Mouse (Mus musculus) cerebellum, adult 9-10 months (tissue): ENCODE results near the gene Ralgapa2.

Source experiments
- DNase-seq: peaks from one replicate; pipeline ENCODE4 v3.0.0; 2022

The Ralgapa2 gene

DNA sequence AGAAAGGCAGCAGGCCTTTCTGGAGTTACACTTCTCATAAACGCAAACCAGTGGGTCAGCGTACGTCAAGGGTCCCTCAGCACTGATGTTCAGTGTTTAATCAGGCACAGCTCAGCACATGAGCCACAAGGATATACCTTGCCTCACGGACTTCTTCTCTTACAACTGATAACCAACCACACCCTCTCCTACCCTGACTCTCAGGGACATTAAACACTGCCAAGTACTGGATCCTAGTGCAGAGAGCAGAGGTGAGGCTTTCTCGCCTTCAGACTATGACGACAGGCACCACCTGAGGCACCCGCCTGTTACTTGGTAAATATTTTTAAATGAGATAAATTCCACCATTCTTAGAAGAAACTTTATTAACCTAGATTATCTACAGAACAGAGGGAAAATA, 85.8 kb downstream of the Ralgapa2 start:
- no peak for DNase-seq

DNA sequence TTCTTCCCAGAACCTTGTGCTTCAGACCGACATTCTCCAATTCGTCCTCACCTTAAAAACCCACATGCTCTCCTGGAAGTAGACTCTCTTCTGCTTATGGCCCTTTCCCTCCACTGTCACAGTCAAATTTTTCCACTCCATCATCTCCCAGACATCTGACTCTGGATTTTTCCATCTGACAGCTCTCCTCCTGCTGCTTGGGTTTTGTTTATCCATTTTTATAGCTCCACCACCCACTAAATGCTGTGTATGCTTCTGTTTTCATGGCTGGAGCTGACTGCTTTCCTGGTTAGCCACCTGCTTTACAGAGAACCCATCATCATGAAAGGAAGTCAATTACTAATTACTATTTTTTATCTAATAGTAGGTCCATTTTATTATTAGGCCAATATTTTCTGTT, 86.9 kb downstream of the Ralgapa2 start:
- no peak for DNase-seq

DNA sequence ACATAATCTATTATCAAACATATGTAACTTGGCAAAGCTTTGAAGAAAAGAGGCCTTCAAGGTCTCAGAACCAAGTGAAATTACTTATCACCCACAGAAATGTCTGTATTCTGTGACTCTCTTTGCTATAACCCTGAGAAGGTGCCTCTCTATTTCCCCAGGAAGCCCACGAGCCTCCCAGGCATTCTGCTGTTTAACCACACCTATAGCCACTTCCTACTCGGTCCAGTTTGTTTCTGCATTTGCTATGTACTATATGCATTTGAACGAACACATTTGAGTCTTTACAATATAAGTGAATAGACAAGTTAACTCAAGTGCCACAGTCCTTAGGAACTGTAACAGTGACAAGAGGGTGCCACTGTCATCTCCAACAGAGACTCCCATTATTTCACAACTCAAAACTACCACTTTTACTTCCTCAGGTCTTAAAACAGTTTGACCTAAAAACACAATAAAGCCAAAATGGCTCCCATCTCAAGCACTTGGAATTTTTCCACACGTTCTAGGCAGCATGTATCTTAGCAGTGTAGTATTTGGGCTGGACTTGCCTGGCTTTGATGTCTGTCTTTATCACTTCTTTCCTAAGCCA, 88.3 kb downstream of the Ralgapa2 start:
- no peak for DNase-seq

DNA sequence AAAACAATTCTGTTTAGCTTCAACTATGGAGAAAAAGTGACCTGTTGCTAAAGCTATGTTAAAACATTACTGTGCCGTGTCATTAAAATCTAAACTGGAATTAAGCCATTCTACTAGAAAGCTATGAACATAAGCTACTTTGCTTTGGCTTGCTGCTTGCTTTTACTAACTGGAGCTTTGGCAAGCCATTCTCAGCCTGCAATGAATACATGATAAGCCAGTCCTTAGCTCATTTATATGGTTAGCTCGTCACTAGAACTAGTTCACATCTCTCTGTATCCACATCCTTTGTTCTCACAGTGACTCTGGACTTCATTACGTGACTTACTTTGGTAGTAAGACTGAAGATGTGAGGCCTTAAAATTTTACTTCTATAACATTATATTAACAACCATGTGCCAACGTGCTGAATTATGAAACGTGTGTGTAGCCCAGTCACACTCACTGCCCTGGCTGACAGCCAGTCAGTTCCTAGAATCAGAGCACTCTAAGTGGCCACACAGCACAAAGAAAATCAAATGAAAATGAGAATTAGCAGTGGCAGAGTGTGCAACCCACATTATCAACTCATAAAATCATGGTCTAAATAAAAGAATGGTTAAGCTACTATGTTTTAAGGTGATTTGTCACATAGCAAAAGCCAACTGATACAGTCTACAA, 89.0 kb downstream of the Ralgapa2 start:
- no peak for DNase-seq

DNA sequence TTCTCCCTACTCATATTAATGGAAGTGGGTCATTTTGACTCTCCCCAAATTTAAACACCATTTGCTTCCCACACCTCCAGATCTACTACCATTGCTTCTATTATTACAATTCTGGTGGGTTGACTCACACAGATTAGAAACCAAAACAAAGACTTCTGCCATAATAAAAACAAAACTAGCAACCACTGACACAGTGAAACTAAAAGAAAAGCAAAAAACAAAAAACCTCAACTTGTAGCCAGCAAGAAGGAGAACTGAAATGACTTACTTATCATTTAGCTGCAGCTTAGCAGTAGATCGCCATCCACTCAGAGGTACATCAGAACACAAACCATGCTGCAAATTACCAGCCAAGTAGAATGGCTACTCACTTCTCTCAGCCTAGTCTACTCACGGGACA, 95.9 kb downstream of the Ralgapa2 start:
- no peak for DNase-seq

DNA sequence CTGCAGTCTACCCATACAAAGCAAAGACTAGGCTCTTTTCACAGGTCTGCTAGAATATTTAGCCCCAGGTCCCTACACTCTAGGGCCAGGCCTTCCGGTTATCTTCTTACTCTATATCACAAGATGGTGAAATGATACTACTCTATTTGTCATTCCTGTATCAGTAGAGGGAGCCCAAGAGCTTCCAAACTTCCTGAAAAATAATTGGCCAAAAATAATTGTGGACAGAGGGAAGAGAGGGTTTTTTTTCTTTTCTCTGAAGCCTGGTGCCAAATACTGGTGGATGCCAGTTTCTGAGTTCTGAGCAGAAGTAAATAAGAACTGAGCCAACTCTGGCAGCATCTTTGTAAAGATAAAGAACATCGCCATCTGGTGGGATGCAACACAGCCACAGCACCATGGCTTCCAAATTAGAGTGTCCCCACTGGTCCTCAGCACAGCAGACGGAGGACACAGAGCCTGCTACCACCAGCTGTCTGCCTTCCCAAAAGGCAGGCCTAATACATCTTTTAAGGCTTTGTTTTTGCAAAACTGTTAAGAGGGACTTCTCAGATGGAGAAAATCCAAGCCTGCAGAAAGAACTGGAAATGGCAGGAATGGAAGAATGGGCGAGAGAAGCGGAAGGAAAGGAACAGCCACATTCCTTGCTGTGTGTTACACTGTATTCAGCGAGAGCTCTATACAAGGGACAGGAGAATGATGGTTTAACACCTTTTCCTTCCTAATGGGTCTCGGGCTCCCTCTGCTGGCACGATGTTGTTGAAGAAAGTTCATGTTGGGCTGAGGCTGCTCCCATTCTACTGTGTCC, 97.5 kb downstream of the Ralgapa2 start:
- DNase-seq, result peak; percentile 87

DNA sequence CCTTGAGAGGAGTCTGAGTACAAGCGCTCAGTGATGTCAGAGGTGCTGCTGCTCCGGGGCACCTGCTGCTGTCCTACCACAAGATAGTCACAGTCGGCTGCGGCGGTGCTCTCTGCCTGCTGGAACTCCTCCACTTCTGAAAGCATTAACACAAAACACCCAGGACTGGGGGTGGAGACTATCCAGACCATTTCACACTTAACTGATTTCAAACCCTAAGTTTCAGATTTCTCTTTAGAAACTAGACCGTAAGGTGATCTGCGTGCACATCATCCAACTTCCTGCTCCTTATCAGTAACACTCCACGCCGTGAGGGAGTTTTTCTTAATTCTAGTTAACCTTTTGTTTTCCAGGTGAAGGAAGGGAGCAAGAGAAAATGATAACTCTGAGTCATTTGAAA, 99.4 kb downstream of the Ralgapa2 start:
- no peak for DNase-seq

DNA sequence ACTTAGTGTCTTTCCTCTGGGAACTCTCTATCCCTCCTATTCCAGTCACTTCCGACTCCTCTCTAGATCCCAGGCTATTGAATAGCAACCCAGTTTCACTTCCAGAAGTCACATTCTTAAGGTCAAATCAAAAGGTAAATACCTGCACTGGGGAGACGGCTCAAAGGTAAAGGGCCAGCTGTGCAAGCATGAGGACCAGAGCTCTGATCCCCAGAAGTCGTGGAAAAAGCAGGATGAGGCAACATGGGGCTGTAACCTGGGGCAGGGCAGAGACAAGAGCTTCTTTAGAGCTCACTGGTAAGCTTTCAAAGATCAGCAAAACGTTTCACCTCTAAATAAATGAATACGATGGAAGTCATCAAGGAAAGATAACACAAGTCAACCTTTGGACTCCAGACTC, 100.2 kb downstream of the Ralgapa2 start:
- DNase-seq, result no peak

DNA sequence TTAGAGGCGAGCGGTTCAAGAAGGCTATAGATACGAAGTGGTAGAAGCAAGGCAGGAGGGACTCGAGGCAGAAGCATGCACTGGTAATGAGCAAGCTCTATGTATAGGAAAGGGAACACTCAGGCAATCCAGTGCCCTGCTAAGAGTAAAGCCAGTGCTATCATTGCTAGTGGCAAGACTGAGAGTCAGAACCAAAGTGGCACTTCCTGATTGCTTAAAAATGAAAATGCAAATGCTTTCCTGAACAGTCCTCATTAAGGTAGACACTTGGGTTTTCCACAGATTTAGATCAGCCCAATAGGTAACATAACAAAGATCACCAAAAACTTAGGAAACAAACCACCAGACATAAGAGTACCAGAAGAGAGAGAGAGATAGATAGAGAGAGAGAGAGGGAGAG, 105.1 kb downstream of the Ralgapa2 start:
- no peak for DNase-seq

DNA sequence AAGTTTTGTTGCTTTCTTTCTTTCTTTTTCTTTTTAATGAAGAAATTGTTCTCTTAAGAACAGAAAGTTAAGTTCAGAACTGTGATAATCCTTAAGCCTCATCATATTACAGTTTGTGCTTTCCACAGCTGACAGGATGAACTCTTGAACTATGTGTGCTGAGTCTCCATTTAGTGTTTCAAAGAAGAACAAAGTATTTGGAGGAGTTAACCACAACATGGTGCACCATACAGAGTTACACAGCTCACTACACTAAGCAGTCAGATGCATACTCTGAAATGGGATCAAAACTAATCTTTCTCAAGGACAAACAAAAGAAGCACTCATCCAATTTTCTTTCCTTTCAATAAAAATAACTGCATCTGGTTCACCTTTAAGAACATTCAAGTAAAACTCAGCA, 110.6 kb downstream of the Ralgapa2 start:
- DNase-seq, result no peak

DNA sequence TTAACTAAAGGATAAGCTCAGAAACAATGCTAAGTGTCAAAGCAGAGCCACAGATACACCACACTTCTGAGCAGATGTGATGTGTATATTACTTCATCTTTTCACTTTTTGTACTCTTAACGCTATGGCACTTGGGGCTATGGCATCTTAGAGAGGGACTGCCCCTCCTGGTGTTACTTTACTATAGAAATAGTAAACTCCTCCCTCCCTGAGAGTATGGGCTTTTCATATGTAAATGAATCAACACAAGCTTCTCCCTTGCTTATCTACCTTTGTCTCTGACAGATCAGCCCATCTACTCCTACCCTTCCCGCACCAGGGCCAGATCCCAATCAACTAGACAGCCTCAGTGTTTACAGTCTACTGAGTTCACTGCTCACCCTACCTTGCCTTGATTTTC, 111.4 kb downstream of the Ralgapa2 start:
- no peak for DNase-seq

DNA sequence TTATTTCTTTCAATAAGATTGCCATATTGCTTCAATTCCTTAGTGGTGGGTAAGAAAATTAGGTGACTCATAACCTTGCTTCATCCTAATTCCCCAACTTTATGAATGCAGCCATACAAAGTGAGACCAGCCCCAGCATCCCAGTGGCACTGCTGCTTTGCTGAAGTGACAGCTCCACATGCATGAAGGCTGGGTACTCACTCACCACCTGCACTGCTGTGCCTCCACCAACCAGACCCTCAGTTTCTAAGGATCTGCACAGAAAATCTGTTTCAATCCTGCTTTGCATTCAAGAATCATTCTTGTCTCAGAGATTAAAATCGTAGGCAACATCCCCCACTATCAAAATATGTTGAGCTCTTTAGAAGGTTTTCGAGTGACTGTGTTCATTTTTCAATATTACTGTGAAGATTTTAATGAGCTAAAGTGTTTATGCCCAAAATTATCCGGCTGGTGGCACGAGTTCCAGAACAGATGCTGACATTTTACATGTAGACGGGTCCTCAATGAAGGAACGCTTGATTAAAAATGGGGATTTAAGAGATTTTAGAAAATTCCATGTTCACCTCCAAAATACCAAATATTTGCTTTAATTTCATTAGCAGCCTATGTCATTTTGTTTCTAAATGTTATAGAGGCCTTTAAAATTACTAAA, 113.8 kb downstream of the Ralgapa2 start:
- DNase-seq, result no peak

DNA sequence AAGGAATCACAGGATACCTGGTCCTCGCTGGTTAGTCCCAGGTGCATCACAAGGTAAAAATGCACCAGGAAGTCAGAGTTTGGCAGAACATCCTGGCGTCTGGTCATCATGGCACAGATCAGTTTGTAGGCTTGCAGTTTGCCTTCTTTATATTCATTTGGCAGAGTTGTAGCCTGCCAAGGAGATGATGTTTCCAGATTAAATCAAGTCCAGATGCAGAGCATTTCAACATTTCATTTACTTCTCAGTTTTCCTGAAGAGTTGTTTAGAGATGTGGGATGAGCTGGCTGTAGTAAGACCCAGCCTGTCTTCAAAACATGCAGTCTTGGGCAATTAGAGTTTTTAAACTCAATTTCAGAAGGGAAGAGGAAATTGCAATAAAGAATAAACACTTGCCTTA, 124.9 kb downstream of the Ralgapa2 start:
- DNase-seq, result no peak

DNA sequence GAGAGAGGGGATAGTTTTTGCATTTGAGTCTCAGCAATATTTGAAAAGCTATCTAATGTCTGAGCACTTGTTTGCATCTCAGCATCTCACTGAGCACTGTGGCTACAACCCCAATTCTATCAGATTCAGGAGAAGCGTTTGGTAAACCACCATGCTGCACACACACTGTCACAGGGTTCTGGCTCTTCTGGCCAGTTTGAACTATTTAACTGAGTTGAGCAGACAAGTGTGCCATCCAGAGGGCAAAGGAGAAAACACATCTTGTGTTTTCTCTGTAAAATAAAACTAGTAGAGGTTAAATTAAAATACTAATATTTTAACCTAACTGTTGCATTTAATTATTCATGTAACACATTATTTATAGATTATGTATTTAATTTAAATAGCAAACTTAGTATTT, 127.6 kb downstream of the Ralgapa2 start:
- DNase-seq, result peak; percentile 17

DNA sequence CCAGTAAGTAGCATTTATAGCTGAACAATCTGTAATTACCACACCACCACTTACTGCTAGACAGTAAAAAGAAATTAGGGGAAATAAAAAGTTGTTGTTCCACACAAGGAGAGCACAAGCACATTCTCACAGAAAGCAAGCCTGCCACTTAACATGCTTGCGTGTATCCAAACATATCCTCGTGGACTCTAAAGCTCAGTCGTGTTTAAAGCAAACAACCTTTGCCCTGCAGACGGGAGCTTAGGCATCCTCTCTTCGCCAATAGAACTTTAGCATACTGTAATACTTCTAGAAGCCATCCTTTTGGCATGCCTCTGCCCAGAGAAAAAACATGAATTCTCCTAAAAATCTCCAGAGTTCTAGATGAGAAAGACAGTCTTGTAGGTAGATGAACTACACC, 135.9 kb downstream of the Ralgapa2 start:
- DNase-seq, result no peak

DNA sequence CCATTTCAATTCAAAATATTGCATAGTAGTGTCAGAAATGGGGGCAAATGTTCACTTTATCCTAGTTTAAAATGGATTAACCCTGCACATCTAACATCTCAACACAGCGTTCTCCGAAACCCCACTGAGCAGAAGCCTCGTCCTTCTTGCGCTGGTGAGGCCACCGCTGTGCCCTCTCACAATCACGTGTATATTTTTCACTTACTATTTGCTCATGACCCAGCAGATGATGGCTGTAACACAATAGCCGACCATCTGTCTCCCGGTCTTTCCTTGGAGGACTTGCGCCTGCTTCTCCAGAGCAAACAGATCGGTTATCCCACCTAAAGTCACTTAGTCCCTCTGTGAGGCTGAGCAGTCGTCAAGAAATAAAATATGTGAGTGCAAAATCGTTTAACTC, 146.0 kb downstream of the Ralgapa2 start:
- peak; percentile 68 for DNase-seq

DNA sequence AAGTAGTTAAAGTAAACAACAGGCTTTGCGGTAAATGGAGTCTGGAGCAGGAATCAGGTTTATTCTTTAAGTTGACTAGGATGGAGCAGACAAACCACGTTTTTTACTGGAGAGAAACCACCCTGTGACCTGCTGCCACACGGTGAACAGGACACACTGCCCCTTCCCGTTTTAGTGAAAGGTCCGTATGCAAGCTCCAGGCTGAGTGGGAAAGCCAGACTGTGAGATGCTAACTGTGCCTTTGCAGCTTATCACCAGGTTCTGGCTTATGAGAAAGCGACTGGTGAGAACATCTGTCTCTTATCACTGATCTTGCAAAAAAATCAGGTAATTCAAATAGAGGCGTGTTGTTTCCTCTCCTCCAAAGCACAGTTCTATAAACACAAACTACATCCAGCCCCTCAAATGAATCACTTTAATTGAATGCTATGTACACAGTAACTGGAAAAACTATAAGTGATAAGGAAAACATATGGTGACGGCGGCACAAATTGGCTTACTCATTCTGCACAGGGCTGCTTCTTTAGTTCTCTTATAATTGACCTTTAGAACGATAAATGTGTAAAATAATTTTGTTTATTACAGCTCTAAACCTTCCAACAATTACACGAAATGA, 146.7 kb downstream of the Ralgapa2 start:
- DNase-seq, result no peak

DNA sequence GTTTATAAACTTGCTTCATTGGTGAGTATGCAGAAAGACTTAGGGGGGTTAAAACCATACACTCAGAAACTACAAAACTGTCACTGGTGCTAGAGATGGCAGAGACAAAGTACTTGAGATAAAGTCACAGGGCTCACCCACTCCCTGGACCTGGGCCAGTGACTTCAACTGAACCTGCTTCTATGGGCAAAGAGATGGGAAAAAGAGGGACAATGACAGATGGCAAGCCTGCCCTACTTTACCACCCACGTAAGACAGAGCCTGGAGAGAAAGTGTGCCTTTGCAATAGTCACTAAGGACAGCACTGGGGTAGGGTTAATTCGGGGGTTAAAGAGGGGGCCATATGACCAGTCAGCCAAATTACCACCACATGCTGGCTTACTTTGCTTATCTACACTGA, 148.7 kb downstream of the Ralgapa2 start:
- peak; percentile 85 for DNase-seq

DNA sequence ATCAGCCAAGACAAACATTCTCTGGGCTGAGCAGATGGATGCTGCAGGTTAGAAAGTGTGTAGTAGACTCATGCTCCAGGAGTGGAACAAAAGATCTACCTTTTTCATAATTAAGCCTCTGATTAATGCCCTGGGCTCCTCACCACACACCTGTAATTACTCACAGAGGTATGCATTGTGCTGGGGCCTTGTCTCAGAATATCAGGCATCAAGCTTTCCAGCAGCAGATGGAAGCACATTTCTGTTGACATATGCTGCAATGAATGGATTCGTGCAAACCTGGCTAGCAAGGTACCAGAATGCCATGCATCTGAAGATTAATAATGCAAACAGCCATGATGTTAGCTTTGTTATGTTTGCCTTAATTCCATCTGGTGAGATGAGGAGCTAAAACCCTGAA, 149.2 kb downstream of the Ralgapa2 start:
- peak; percentile 62 for DNase-seq

DNA sequence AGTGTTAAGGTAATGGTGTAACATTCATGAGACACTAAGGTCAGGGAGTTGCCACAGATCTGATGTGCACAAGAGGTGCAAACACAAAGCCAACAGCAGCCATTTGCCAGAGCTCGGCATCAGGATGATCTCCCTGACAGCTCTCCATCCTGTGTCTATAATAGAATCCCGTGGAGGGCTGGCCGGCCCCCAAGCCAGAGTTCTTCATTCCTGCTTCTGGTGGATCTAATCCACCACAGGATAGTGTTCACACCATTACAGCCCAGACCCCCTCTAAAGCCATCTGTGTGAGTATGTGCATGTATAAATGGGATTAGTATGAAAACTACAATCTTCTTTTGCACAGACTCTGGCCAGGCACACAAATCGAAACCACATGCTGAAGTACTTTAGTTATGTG, 150.2 kb downstream of the Ralgapa2 start:
- DNase-seq, result no peak

DNA sequence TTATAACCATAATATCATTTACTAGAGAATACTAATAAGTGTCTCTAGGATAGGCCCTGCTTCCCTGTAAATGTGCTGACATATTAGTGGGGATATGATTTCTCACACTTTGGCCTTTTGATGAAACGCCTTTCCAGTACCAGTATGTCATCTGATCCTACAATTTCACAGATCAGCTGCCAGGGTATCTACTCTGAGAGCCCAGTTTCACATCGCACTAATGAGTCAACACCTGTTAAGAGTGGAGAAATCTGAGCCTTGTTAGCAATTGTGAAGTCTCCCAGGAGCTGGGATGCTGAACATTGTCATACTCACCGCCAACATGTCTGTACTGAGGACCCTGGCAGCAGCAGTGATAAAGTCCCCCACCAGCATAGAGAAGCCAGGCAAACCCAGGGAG, 151.1 kb downstream of the Ralgapa2 start:
- no peak for DNase-seq

DNA sequence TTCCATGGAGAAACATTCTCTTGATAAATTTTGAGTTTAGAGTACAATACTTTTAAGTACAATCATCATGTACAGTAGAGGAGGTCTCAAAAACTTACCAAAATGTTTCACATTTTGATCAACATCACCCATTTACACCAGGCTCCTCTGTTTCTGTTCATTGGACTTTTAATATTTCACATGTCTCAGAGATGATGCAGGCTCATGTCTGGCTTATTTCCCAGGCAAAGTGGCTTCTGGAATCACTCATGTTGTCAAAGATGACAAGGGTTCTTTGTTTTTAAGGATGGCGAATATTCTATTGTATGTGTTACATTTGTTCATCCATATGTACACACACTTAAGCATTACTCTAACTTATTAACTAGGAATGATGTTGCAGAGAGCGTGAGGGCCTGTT, 152.5 kb downstream of the Ralgapa2 start:
- no peak for DNase-seq

DNA sequence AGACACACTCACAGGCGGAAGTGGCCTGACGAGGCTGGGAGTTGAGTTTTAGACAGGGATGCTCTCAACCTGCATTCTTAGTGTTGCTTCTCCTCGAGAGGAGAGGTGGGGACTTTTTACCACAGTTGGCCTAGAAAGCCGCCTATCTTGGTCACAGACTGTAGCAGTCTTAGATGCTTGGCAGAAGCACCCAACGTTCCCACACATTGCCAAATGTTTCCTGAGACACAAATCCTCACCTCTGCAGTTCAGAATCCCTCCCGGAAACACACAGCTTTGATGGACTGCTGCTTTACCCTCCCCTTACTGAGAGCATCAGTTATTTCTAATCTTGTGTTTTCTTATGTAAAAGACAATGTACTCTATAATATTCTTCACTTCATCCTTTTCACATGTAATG, 155.6 kb downstream of the Ralgapa2 start:
- DNase-seq, result no peak
